Mouse (Mus musculus): Measurements from ENCODE around the gene Rbp2. TPM values are rescaled to one million over a fixed set of nuclear protein-coding genes. Genes with fewer than 3 reads are reported as not detected.
A peak's percentile ranks its signal among the peaks of the same experiment; 100 is the strongest.

Gene Rbp2
- polyA plus RNA-seq, 1 experiment from 2014 or later, result 0.45 TPM

DNA sequence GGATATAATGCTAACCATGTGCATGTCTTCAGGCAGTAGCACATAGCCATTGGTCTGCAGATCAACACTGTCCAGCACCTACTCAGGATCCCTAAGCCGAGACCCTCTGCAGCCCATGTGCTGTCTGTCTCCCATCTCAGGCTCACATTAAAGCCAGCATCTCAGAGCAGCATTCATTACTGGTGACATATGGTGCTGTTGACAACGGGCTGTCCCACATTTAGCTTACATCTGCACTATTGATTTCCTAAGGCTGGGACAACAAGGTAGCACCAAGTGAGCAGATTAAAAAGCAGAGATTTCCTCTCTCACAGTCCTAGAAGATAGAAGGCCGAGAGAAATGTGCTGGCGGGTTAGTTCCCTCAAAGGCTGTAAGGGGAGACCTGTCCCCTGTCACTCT, 43.9 kb downstream of the Rbp2 start:
- H3K27me3 ChIP-seq (ENCODE audit: low read depth, poor library complexity, severe bottlenecking), result no peaks in the 10 kb centered on the region
- 59% methylated on average over 4 of the region's 4 CpGs for whole genome bisulfite sequencing
- H3K4me3 ChIP-seq, result no peak overlapping the region
- no peak for DNase-seq (ENCODE audit: low spot score)
- H3K4me1 ChIP-seq, result no peaks in the 10 kb centered on the region
- no peaks in the 10 kb centered on the region for H3K9me3 ChIP-seq (replicated peaks)
- no peaks in the 10 kb centered on the region for H3K36me3 ChIP-seq
- no peak overlapping the region for H3K27ac ChIP-seq

DNA sequence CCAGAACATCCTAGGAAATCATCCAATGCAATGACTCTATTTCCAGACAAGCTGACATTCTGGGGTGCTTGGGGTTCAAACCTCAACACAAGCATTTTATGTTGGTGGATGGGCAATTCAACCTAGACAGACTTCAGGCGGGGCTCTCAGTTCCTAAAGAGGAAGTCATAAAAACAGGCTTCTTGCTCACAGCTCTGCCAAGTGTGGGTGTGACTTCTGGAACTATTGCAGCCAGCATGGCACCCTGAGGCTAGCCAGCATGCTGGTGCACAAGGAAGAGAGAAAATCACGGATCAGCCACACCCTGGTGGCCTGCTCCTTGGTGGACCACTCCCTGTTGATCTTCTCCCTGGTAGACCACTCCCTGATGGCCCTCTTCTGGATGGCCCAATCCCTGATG, 45.1 kb downstream of the Rbp2 start:
- Histone ChIP-seq H3K9me3 (replicated peaks) (no peaks in the 10 kb centered on the region), H3K4me1 (no peaks in the 10 kb centered on the region), H3K27me3 (ENCODE audit: low read depth, poor library complexity, severe bottlenecking) (no peaks in the 10 kb centered on the region), H3K36me3 (no peaks in the 10 kb centered on the region), H3K27ac (no peak overlapping the region), H3K4me3 (no peak overlapping the region)
- WGBS, result 70% methylated on average over 2 of the region's 2 CpGs
- DNase-seq (ENCODE audit: low spot score), result no peak

DNA sequence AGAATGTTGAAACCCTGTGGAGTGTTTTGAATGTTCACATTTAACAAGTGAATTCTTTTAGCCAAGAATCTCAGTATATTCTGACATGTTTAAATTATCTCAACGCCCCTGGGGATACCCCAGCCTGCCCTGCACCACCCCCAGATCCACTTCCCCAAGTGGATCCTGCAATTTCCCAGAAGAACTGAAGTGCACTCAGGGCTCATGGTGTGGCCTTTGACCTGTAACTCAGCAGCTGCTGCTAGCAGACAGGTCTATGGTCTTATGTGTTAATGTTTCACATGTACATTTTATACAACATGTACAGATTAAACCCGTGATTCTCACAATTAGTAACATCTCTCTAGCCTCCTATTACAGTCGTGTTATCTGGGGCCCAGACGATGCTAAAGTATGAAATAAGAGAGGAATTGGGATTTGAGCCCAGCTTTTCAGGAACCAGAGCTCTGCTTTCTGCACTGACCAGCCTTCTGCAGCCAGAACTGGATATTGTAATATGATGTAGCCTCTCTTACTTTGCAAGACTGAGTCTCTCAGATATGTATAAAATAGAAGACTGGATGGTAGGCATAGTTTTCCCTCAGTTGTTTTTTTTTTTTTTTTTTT, 48.9 kb downstream of the Rbp2 start:
- Histone ChIP-seq H3K4me1 (peaks cover 8% of the 10 kb centered on the region; the same call in 1 of the 2 replicates), H3K27me3 (ENCODE audit: low read depth, poor library complexity, severe bottlenecking) (no peaks in the 10 kb centered on the region), H3K27ac (no peak overlapping the region), H3K36me3 (no peaks in the 10 kb centered on the region), H3K9me3 (replicated peaks) (no peaks in the 10 kb centered on the region), H3K4me3 (no peak overlapping the region)
- DNase-seq (ENCODE audit: low spot score), result no peak
- WGBS, result 86% methylated on average over 4 of the region's 4 CpGs

DNA sequence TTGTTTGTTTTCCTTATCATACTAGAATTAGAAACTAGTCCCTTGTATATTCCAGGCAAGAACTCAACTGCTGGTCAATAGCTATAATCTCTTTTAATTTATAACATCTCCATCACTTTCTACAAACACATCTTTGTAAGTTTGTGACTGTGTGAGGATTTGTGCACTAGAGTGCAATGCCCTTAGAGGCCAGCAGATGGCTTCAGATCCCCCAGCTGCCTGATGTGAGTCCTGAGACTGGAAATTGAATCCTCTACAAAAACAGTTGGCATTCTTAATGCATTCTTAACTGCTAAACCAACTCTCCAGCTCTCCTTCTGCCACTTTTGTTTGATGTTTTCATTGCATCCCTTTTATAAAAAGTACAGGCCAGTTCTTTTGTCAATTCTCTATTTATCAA, 49.8 kb downstream of the Rbp2 start:
- Histone ChIP-seq H3K4me3 (no peak overlapping the region), H3K9me3 (replicated peaks) (no peaks in the 10 kb centered on the region), H3K36me3 (no peaks in the 10 kb centered on the region), H3K27ac (no peak overlapping the region), H3K27me3 (ENCODE audit: low read depth, poor library complexity, severe bottlenecking) (no peaks in the 10 kb centered on the region), H3K4me1 (peaks cover 8% of the 10 kb centered on the region; the same call in 1 of the 2 replicates)
- no peak for DNase-seq (ENCODE audit: low spot score)

DNA sequence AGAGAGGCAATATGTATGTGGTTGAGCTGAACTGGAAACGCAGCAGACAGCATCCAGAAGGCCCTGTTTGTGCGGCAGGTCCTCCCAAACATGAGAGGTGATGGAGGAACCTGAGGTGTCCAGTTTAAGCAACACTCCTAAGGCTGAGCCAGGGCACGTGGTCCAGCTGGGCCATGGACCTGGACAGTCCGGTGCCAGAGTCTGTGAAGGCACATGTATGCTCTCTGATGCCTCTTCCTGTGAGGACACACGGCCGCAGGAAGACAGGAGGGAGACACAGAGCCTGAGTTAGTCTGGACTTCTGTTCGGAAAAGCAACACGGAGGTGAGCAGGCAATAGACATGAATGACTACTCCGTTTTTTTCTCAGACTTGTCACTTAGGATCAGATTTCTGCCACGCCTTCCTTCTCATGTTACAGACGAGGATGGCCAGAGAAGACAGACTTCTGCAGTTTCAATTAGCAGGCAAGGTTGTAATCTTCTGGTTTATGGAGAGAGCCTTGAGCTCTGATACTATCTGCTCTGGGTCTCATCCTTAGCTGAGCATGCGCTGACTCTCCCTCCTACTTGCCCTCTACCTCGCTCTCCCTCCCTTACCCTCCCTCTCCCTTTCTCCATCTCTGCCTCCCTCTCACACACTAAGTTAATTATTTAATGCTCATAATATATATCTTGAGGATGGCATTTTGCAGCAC, 52.2 kb downstream of the Rbp2 start:
- H3K27ac ChIP-seq, result no peak overlapping the region
- peak; percentile 33 for DNase-seq (ENCODE audit: low spot score)
- no peaks in the 10 kb centered on the region for H3K9me3 ChIP-seq (replicated peaks)
- H3K36me3 ChIP-seq, result no peaks in the 10 kb centered on the region
- no peaks in the 10 kb centered on the region for H3K27me3 ChIP-seq (ENCODE audit: low read depth, poor library complexity, severe bottlenecking)
- 33% methylated on average over 13 of the region's 13 CpGs for WGBS
- peaks cover 8% of the 10 kb centered on the region; the same call in 1 of the 2 replicates for H3K4me1 ChIP-seq
- no peak overlapping the region for H3K4me3 ChIP-seq

DNA sequence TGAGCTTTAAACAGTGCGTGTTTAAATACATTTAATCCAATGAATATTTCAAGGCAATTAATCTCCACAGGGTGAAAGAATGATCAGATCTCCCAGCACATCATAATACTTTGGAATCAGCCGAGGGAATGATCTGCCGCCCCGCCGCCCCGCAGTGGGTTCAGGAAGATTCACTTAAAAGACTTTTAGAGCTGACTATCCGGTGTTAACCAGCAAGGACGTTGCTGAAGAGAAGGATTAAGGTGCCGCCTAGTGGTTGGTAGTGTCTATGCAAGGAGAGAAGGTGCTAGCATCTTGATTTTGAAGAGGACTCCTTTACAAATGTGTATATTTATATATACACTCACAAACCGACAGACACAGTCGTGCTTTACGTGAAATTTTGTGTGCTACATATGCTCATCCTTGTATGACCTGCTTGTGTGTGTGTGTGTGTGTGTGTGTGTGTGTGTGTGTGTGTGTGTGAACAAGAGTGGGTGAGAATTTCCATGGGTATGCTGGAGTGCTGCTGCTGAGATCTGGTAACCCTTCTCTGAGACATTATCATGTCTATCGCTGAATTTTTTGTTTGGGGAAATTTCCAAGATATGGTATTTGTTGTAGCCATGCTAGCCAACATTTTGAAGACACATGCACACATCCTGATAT, 52.9 kb downstream of the Rbp2 start:
- Histone ChIP-seq H3K4me1 (peaks cover 8% of the 10 kb centered on the region; the same call in 1 of the 2 replicates), H3K27me3 (ENCODE audit: low read depth, poor library complexity, severe bottlenecking) (no peaks in the 10 kb centered on the region), H3K4me3 (no peak overlapping the region), H3K9me3 (replicated peaks) (no peaks in the 10 kb centered on the region), H3K36me3 (no peaks in the 10 kb centered on the region), H3K27ac (no peak overlapping the region)
- WGBS, result 8% methylated on average over 13 of the region's 13 CpGs
- DNase-seq (ENCODE audit: low spot score), result peak; percentile 63

DNA sequence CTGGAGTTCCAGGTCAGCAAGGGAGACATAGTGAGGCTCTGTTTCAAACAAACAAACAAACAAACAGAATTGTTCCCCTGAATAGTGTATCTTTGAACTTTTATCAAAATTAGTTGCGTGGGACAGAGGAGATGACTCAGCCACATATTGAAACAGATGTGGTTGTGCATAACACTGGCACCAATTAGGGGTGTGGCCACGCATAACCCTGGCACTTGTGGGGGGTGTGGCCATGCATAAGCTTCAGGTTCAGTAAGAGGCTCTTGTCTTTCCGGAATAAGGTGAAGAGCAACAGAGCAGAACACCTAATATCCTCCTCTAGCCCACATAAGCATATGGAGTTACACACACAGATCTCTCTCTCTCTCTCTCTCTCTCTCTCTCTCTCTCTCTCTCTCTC, 58.1 kb downstream of the Rbp2 start:
- H3K36me3 ChIP-seq, result no peaks in the 10 kb centered on the region
- WGBS, result 89% methylated on average over 3 of the region's 3 CpGs

More for the DNA sequence above, 58.1 kb downstream of the Rbp2 start:
- Histone ChIP-seq H3K9me3 (replicated peaks) (no peaks in the 10 kb centered on the region), H3K4me3 (no peak overlapping the region), H3K27me3 (ENCODE audit: low read depth, poor library complexity, severe bottlenecking) (no peaks in the 10 kb centered on the region), H3K4me1 (no peaks in the 10 kb centered on the region), H3K27ac (no peak overlapping the region)
- no peak for DNase-seq (ENCODE audit: low spot score)

Other genes starting within 250 kb of the Rbp2 start
- gene Nmnat3, start 198.7 kb upstream of the Rbp2 start, polyA plus RNA-seq (2016; fragmentation: Nextera tagmentation; extraction: Ambion mirVana), result 2.3 and 3.6 TPM in 2 replicates
- gene Rbp1, start 63.2 kb upstream of the Rbp2 start, polyA plus RNA-seq (2016; fragmentation: Nextera tagmentation; extraction: Ambion mirVana), result 28.6 and 29.7 TPM in 2 replicates
- gene Copb2, start 77.6 kb downstream of the Rbp2 start, polyA plus RNA-seq (2016; fragmentation: Nextera tagmentation; extraction: Ambion mirVana), result 147 and 178 TPM in 2 replicates
- 81.9 and 93.1 TPM in 2 replicates for gene Mrps22, start 115.5 kb downstream of the Rbp2 start, polyA plus RNA-seq (2016; fragmentation: Nextera tagmentation; extraction: Ambion mirVana)

Measured in limb, embryonic 10.5 days (tissue).